11 mouse cellular contexts compared by ENCODE assay signal in the genomic region with DNA sequence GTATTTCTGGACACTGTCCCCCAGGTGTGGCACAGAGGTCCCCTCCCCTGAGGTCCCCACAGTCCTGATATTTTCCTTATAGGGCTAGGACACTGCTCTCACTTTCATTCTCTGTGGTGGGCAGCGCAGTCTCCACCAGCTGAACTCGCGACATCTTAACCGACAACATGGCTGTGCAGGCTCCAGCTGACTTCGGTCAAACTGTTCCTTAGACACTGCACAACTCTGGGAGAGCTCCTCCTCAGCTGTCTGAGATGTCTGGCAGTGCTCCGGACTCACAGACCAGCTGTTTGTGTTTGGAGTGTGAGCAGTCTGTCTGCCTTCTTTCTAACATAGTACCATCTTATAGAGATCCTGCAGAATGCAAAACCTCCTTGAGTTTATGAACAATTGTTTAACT. TPM values are rescaled to one million over a fixed set of nuclear protein-coding genes. Genes with fewer than 3 reads are reported as not detected.
DNase-seq lines count a peak whose midpoint lies in the region; ATAC-seq lines count a peak whose summit lies in the region.
"Had no signal": no experiment of that assay in that cellular context is flagged by ENCODE, and none has a peak within 500 bp of the region (broad histone marks: within the 10 kb centered on the region; RNA-seq: fewer than 3 reads in every experiment).

No protein-coding gene starts in this region.

- no peak for DNase-seq in hindbrain, embryonic 14.5 days (ENCODE audit: low spot score)
- DNase-seq in lung, postnatal 36 days, result no peak
- DNase-seq: adrenal gland, postnatal 36 days; cerebellum, adult 9-11 months; retina, postnatal 1 day had no signal

- no peaks in the 10 kb centered on the region for H3K9me3 ChIP-seq in hindbrain, embryonic 13.5 days
- no peaks in the 10 kb centered on the region for H3K9me3 ChIP-seq in hindbrain, embryonic 14.5 days (ENCODE audit: control insufficient read depth, low read length)
- H3K9me3 ChIP-seq in lung, embryonic 15.5 days, result no peaks in the 10 kb centered on the region
- H3K9me3 ChIP-seq in liver, embryonic 16.5 days (replicated peaks; ENCODE audit: control insufficient read depth, low read length), result no peaks in the 10 kb centered on the region
- H3K9me3 ChIP-seq in stomach, embryonic 16.5 days (replicated peaks; ENCODE audit: control insufficient read depth, low read length), result no peaks in the 10 kb centered on the region

- no peak overlapping the region for H3K9ac ChIP-seq in hindbrain, embryonic 13.5 days
- no peak overlapping the region for H3K9ac ChIP-seq in hindbrain, embryonic 14.5 days
- no peak overlapping the region for H3K9ac ChIP-seq in lung, embryonic 15.5 days
- H3K9ac ChIP-seq in liver, embryonic 16.5 days (ENCODE audit: low read depth, low read length), result no peak overlapping the region
- H3K9ac ChIP-seq in stomach, embryonic 16.5 days (ENCODE audit: low read length), result no peak overlapping the region
- H3K9ac ChIP-seq: liver, embryonic 14.5 days had no signal

- no peaks in the 10 kb centered on the region for H3K27me3 ChIP-seq in hindbrain, embryonic 13.5 days
- H3K27me3 ChIP-seq in hindbrain, embryonic 14.5 days (ENCODE audit: control insufficient read depth, insufficient read depth, low read length), result no peaks in the 10 kb centered on the region
- no peaks in the 10 kb centered on the region for H3K27me3 ChIP-seq in lung, embryonic 15.5 days
- no peaks in the 10 kb centered on the region for H3K27me3 ChIP-seq in liver, embryonic 16.5 days (ENCODE audit: control insufficient read depth, insufficient read depth, low read depth, low read length)
- H3K27me3 ChIP-seq in stomach, embryonic 16.5 days (ENCODE audit: control insufficient read depth, insufficient read depth, low read length), result no peaks in the 10 kb centered on the region

- H3K4me3 ChIP-seq in hindbrain, embryonic 13.5 days, result no peak overlapping the region
- no peak overlapping the region for H3K4me3 ChIP-seq in hindbrain, embryonic 14.5 days (replicated peaks; ENCODE audit: low read length)
- no peak overlapping the region for H3K4me3 ChIP-seq in lung, embryonic 15.5 days
- H3K4me3 ChIP-seq in liver, embryonic 16.5 days (ENCODE audit: low read depth, low read length), result no peak overlapping the region
- no peak overlapping the region for H3K4me3 ChIP-seq in stomach, embryonic 16.5 days (replicated peaks; ENCODE audit: low read length)

- no peak for ATAC-seq in hindbrain, embryonic 13.5 days (ENCODE audit: low FRiP score)
- no peak for ATAC-seq in hindbrain, embryonic 14.5 days (ENCODE audit: low FRiP score)
- ATAC-seq in lung, embryonic 15.5 days (ENCODE audit: borderline replicate concordance, extremely low read depth, low FRiP score, low TSS enrichment), result peak; percentile 95
- ATAC-seq in liver, embryonic 16.5 days (ENCODE audit: low read depth), result no peak
- peak; percentile 82; the same call in 1 of the 2 replicates for ATAC-seq in stomach, embryonic 16.5 days (ENCODE audit: insufficient read depth, low FRiP score)
- no peak for ATAC-seq in activated CD4-positive, CD25-positive, alpha-beta regulatory T cell, adult 4 months

- 87% methylated on average over 6 of the region's 6 CpGs for WGBS in hindbrain, embryonic 13.5 days
- WGBS in hindbrain, embryonic 14.5 days, result 90% methylated on average over 6 of the region's 6 CpGs
- WGBS in lung, embryonic 15.5 days, result 46% methylated on average over 6 of the region's 6 CpGs
- WGBS in liver, embryonic 16.5 days (ENCODE audit: insufficient replicate concordance), result 85% methylated on average over 6 of the region's 6 CpGs
- WGBS in stomach, embryonic 16.5 days, result 58% methylated on average over 6 of the region's 6 CpGs

- peaks cover 32% of the 10 kb centered on the region for H3K4me1 ChIP-seq in hindbrain, embryonic 13.5 days (replicated peaks)
- peaks cover 30% of the 10 kb centered on the region for H3K4me1 ChIP-seq in hindbrain, embryonic 14.5 days (replicated peaks; ENCODE audit: control insufficient read depth, insufficient read depth, low read length)
- peaks cover 61% of the 10 kb centered on the region for H3K4me1 ChIP-seq in lung, embryonic 15.5 days
- H3K4me1 ChIP-seq in liver, embryonic 16.5 days (ENCODE audit: control insufficient read depth, low read depth, low read length), result peaks cover 17% of the 10 kb centered on the region
- H3K4me1 ChIP-seq in stomach, embryonic 16.5 days (ENCODE audit: control insufficient read depth, insufficient read depth, low read length), result peaks cover 38% of the 10 kb centered on the region

- peaks cover 17% of the 10 kb centered on the region for H3K36me3 ChIP-seq in hindbrain, embryonic 13.5 days
- peaks cover 33% of the 10 kb centered on the region for H3K36me3 ChIP-seq in hindbrain, embryonic 14.5 days (replicated peaks; ENCODE audit: control insufficient read depth, insufficient read depth)
- peaks cover 35% of the 10 kb centered on the region for H3K36me3 ChIP-seq in lung, embryonic 15.5 days
- peaks cover 8% of the 10 kb centered on the region for H3K36me3 ChIP-seq in liver, embryonic 16.5 days (ENCODE audit: control insufficient read depth, insufficient read depth)
- peaks cover 5% of the 10 kb centered on the region; the same call in 1 of the 2 replicates for H3K36me3 ChIP-seq in stomach, embryonic 16.5 days (ENCODE audit: control insufficient read depth, insufficient read depth, low read length)

- no peak overlapping the region for H3K4me2 ChIP-seq in hindbrain, embryonic 13.5 days
- no peak overlapping the region for H3K4me2 ChIP-seq in hindbrain, embryonic 14.5 days (replicated peaks)
- peak overlapping the region; percentile 28; the same call in 1 of the 2 replicates for H3K4me2 ChIP-seq in lung, embryonic 15.5 days
- H3K4me2 ChIP-seq in liver, embryonic 16.5 days (ENCODE audit: low read depth, low read length), result no peak overlapping the region
- H3K4me2 ChIP-seq in stomach, embryonic 16.5 days (ENCODE audit: low read depth, low read length), result no peak overlapping the region

- 0 out of 2 replicates have a peak overlapping the region, but pooled peaks have one; percentile 23 for H3K27ac ChIP-seq in hindbrain, embryonic 13.5 days
- H3K27ac ChIP-seq in hindbrain, embryonic 14.5 days, result no peak overlapping the region
- H3K27ac ChIP-seq in lung, embryonic 15.5 days, result peak overlapping the region; percentile 64
- 0 out of 2 replicates have a peak overlapping the region, but pooled peaks have one; percentile 36 for H3K27ac ChIP-seq in liver, embryonic 16.5 days (ENCODE audit: low read length)
- peak overlapping the region; percentile 62; the same call in 1 of the 2 replicates for H3K27ac ChIP-seq in stomach, embryonic 16.5 days (ENCODE audit: low read length)
- H3K27ac ChIP-seq: liver, embryonic 14.5 days had no signal

RNA-seq across cellular contexts. Expression of gene Itm2b, which starts 8.2 kb away (rescaled TPM):
- 592 and 627 TPM in 2 replicates for polyA plus RNA-seq in hindbrain, embryonic 13.5 days (2015; fragmentation: Nextera tagmentation; extraction: Ambion mirVana)
- 761 and 787 TPM in 2 replicates for polyA plus RNA-seq in hindbrain, embryonic 14.5 days (2014; fragmentation: Nextera tagmentation; extraction: Ambion mirVana)
- polyA plus RNA-seq in lung, embryonic 15.5 days (2015; fragmentation: Nextera tagmentation; extraction: Ambion mirVana), result 797 and 873 TPM in 2 replicates
- 588 and 605 TPM in 2 replicates for polyA plus RNA-seq in liver, embryonic 16.5 days (2015; fragmentation: Nextera tagmentation; extraction: Ambion mirVana)
- 1,005 and 1,128 TPM in 2 replicates for polyA plus RNA-seq in stomach, embryonic 16.5 days (2015; fragmentation: Nextera tagmentation; extraction: Ambion mirVana)
- polyA plus RNA-seq in activated CD4-positive, CD25-positive, alpha-beta regulatory T cell, adult 4 months (2017; shearing (Covaris generic)), result 1,000 to 10,000 TPM in 1 of 2 experiments, 100 to 1,000 TPM in 1; 963 to 1,015 TPM

RNA-seq across cellular contexts. Expression of gene Rb1, which starts 51.3 kb away (rescaled TPM):
- 21.8 and 22.4 TPM in 2 replicates for polyA plus RNA-seq in hindbrain, embryonic 13.5 days (2015; fragmentation: Nextera tagmentation; extraction: Ambion mirVana)
- polyA plus RNA-seq in hindbrain, embryonic 14.5 days (2014; fragmentation: Nextera tagmentation; extraction: Ambion mirVana), result 29.2 and 32.2 TPM in 2 replicates
- polyA plus RNA-seq in lung, embryonic 15.5 days (2015; fragmentation: Nextera tagmentation; extraction: Ambion mirVana), result 14.5 and 18.4 TPM in 2 replicates
- polyA plus RNA-seq in liver, embryonic 16.5 days (2015; fragmentation: Nextera tagmentation; extraction: Ambion mirVana), result 16.7 and 18.5 TPM in 2 replicates
- 11.5 and 19.4 TPM in 2 replicates for polyA plus RNA-seq in stomach, embryonic 16.5 days (2015; fragmentation: Nextera tagmentation; extraction: Ambion mirVana)
- polyA plus RNA-seq in activated CD4-positive, CD25-positive, alpha-beta regulatory T cell, adult 4 months (2017; shearing (Covaris generic)), result 10 to 100 TPM; 12.1 to 92.0 TPM

Comparison
In these comparisons a context has a peak if more than half of its experiments do, and no peak if none do; other contexts are left out.
1. ATAC-seq: peak in lung, embryonic 15.5 days (single experiment) and stomach, embryonic 16.5 days (single experiment); none in hindbrain, embryonic 13.5 days (single experiment), hindbrain, embryonic 14.5 days (single experiment), liver, embryonic 16.5 days (single experiment) and activated CD4-positive, CD25-positive, alpha-beta regulatory T cell, adult 4 months (single experiment).